Mouse (Mus musculus) kidney, adult 2 months (tissue): ENCODE results near the gene Topaz1.

Experiments used
- CTCF ChIP-seq: fragments of 200-500 bp; conservative IDR thresholded peaks from 2 replicates; pipeline ENCODE4 v1.5.1; 2011; ENCODE audit warnings: low read depth, mild to moderate bottlenecking, control low read depth, low read length, moderate library complexity, mixed read lengths; ENCODE audit not compliant: insufficient read depth, insufficient read length
- POLR2A ChIP-seq: fragments of 200-500 bp; IDR thresholded peaks from one replicate; pipeline ENCODE4 v1.6.1; 2011; ENCODE audit warnings: low read depth, low read length, control low read depth

DNA sequence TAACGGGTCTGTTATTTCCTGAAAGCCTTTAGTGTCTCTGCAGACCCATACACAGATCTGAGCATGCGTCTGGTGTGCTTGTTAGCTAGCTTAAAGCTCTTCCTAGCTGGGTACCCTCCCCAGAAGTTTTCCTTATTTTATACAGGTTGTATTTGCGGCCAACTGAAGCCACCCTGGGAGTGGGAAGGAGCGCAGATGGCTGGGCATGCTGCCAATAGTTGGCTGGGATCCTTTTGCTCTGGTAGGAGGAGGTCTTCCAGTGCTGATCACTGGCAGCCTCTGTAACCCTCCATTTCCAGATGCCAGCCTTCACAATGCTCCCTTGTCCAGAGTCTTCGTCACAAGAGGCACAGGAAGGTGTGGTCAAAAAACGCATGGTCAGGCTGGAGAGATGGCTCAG, 89.6 kb downstream of the Topaz1 start:
- TF ChIP-seq POLR2A (no peak), CTCF (no peak)
